Mouse (Mus musculus) gastrocnemius, adult 8-10 months (tissue): ENCODE data around the gene Cryab. TPM values are rescaled to one million over a fixed set of nuclear protein-coding genes. Genes with fewer than 3 reads are reported as not detected.

ENCODE experiments used
- DNase-seq, 2 experiments: peaks; one replicate each; pipeline ENCODE4 v3.0.0; 2022; ENCODE audit warnings: low spot score in 2 of 2
- total RNA-seq, 4 experiments: library from RNA; stranded (reverse); gene quantifications; 2 replicates each; pipeline ENCODE4 v1.2.4; 2022

Cryab gene
- total RNA-seq, 4 experiments from 2014 or later: 1,194 to 1,381 (median 1,261) TPM

- no peak for DNase-seq
Observed at GRCm38 (mm10) chr9:50795266-50795665, 44.1 kb downstream of the Cryab start.

- no peak for DNase-seq
Observed at GRCm38 (mm10) chr9:50796776-50797175, 45.7 kb downstream of the Cryab start.

- no peak for DNase-seq
Observed at GRCm38 (mm10) chr9:50797641-50798040, 46.5 kb downstream of the Cryab start.

DNA sequence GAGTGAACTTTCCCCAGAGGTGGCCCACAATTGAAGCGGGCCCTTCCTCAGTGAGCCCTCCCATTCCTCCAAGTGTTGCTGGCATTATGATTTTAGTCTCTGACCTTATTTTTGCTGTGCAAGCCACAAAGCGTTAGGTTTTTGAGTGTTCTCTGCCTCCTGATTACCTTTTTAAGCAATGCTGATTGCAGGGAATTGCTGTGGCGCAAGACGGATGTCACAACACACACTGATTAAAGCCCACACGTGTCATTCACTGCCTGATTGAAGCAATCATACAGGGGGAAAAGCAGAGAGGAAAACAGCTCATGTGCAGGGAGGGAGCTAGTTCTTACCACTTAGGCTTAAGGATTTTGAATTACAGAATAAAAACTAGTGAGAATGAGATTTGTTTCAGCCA is 47.2 kb downstream of the Cryab start:
- DNase-seq: no peak

- peak in 1 of 2 experiments; percentile 14 for DNase-seq
Observed at GRCm38 (mm10) chr9:50800985-50801384, 49.9 kb downstream of the Cryab start.

GRCm38 (mm10) chr9:50803055-50803671 is 52.0 kb downstream of the Cryab start:
- DNase-seq: no peak

Other genes starting within 250 kb of the Cryab start
- 10 to 100 TPM; 10.1 to 13.7 (median 11.7) TPM for gene Pts, start 222.6 kb upstream of the Cryab start, total RNA-seq
- 1 to 10 TPM in 3 of 4 experiments, under 1 TPM in 1; 0.63 to 2.0 (median 1.6) TPM for gene Il18, start 196.5 kb upstream of the Cryab start, total RNA-seq
- under 1 TPM; 0.13 to 0.47 (median 0.44) TPM for gene Bco2, start 196.1 kb upstream of the Cryab start, total RNA-seq
- gene Tex12, start 190.0 kb upstream of the Cryab start, total RNA-seq: not detected
- 100 to 1,000 TPM; 290 to 337 (median 311) TPM for gene Sdhd, start 147.5 kb upstream of the Cryab start, total RNA-seq
- gene Timm8b, start 147.4 kb upstream of the Cryab start, total RNA-seq: 100 to 1,000 TPM; 197 to 232 (median 214) TPM
- under 1 TPM in 2 of 4 experiments, not detected in 2; 0.27 to 0.80 TPM for gene Pih1d2, start 134.0 kb upstream of the Cryab start, total RNA-seq
- 10 to 100 TPM; 10.2 to 12.4 (median 11.1) TPM for gene Nkapd1, start 133.9 kb upstream of the Cryab start, total RNA-seq
- gene Dlat, start 91.5 kb upstream of the Cryab start, total RNA-seq: 100 to 1,000 TPM; 159 to 224 (median 179) TPM
- 1 to 10 TPM; 2.0 to 2.5 (median 2.1) TPM for gene Dixdc1, start 11.8 kb upstream of the Cryab start, total RNA-seq
- gene 2310030G06Rik, start 4.8 kb upstream of the Cryab start, total RNA-seq: 1 to 10 TPM; 2.9 to 5.9 (median 4.8) TPM
- 100 to 1,000 TPM; 118 to 146 (median 133) TPM for gene Hspb2, start 1.0 kb downstream of the Cryab start, total RNA-seq
- gene Fdxacb1, start 16.9 kb downstream of the Cryab start, total RNA-seq: 1 to 10 TPM; 2.7 to 6.1 (median 3.4) TPM
- gene Alg9, start 23.7 kb downstream of the Cryab start, total RNA-seq: 10 to 100 TPM in 1 of 4 experiments, 1 to 10 TPM in 3; 8.0 to 11.0 (median 9.3) TPM
- gene 1110032A03Rik, start 24.2 kb downstream of the Cryab start, total RNA-seq: 10 to 100 TPM; 12.1 to 15.4 (median 13.8) TPM
- gene Ppp2r1b, start 94.0 kb downstream of the Cryab start, total RNA-seq: 1 to 10 TPM; 6.5 to 7.4 (median 7.0) TPM